Mouse (Mus musculus): Measurements from ENCODE around the gene Gm20877. TPM values are rescaled to one million over a fixed set of nuclear protein-coding genes. Genes with fewer than 3 reads are reported as not detected.

Gene Gm20877
- total RNA-seq (2023): not detected

DNA sequence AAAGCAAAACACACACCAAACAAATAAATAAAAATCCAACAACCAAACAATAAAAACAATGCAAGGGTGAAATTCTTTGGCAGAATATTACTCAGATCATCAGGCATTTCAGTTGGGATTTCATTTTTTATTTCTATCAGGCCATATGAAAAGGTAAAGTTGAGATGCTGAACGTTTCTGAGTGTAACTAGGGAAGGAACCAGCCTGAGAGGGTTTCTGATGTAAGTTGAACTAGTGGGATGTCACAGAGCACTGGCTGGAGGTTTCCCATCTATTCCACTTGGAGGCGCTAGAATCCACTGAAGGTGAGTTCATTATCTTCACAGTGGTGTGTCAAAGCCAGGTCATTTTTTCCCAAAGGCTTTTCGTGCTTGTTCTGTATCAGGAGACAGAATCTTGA is at the start of gene Gm20877:
TSS of gene Gm20877 (plus strand) at position 301 of the 400 bp plus-strand sequence.

Measured in monocyte, adult 59 days (primary cell).